Mouse (Mus musculus) brain, adult 2 months (tissue): ENCODE results near the gene RPS10-NUDT3.
A peak's percentile ranks its signal among the peaks of the same experiment; 100 is the strongest.

ENCODE experiments used
- DNase-seq: peaks from one replicate; pipeline ENCODE4 v3.0.0; 2011; ENCODE audit warnings: low read depth, low spot score

Gene RPS10-NUDT3

GRCm38 (mm10) chr17:27611519-27611884 is 23.5 kb downstream of the RPS10-NUDT3 start:
- peak; percentile 68 for DNase-seq

- DNase-seq = peak; percentile 94
Measured at GRCm38 (mm10) chr17:27610679-27611518, 24.1 kb downstream of the RPS10-NUDT3 start.

- DNase-seq = peak; percentile 83
Measured at GRCm38 (mm10) chr17:27609576-27609975, 25.4 kb downstream of the RPS10-NUDT3 start.

- peak; percentile 83 for DNase-seq
Measured at GRCm38 (mm10) chr17:27603522-27604234, 31.3 kb downstream of the RPS10-NUDT3 start.

- no peak for DNase-seq
Measured at GRCm38 (mm10) chr17:27603036-27603435, 32.0 kb downstream of the RPS10-NUDT3 start.

- DNase-seq = peak; percentile 93
Measured at GRCm38 (mm10) chr17:27600869-27601268, 34.2 kb downstream of the RPS10-NUDT3 start.

GRCm38 (mm10) chr17:27600286-27600685 is 34.7 kb downstream of the RPS10-NUDT3 start:
- DNase-seq = no peak

- DNase-seq = no peak
Measured at GRCm38 (mm10) chr17:27596376-27597190, 38.4 kb downstream of the RPS10-NUDT3 start.

- peak; percentile 75 for DNase-seq
Measured at GRCm38 (mm10) chr17:27595659-27596375, 39.2 kb downstream of the RPS10-NUDT3 start.

GRCm38 (mm10) chr17:27592565-27592910 is 42.5 kb downstream of the RPS10-NUDT3 start:
- DNase-seq = no peak

GRCm38 (mm10) chr17:27591826-27592564 is 43.0 kb downstream of the RPS10-NUDT3 start:
- no peak for DNase-seq

GRCm38 (mm10) chr17:27588231-27588630 is 46.8 kb downstream of the RPS10-NUDT3 start:
- DNase-seq = no peak

- peak; percentile 88 for DNase-seq
Measured at GRCm38 (mm10) chr17:27587252-27587651, 47.8 kb downstream of the RPS10-NUDT3 start.

- no peak for DNase-seq
Measured at GRCm38 (mm10) chr17:27586661-27587060, 48.4 kb downstream of the RPS10-NUDT3 start.

GRCm38 (mm10) chr17:27583185-27583894 is 51.7 kb downstream of the RPS10-NUDT3 start:
- no peak for DNase-seq

GRCm38 (mm10) chr17:27580392-27581068 is 54.5 kb downstream of the RPS10-NUDT3 start:
- peak; percentile 76 for DNase-seq

- peak; percentile 88 for DNase-seq
Measured at GRCm38 (mm10) chr17:27579816-27580215, 55.2 kb downstream of the RPS10-NUDT3 start.

- no peak for DNase-seq
Measured at GRCm38 (mm10) chr17:27578487-27578886, 56.5 kb downstream of the RPS10-NUDT3 start.

- DNase-seq = no peak
Measured at GRCm38 (mm10) chr17:27577468-27577867, 57.6 kb downstream of the RPS10-NUDT3 start.
